Mouse (Mus musculus) cerebellum, adult 2 months (tissue): ENCODE data around the gene Pkib.

Experiments
- CTCF ChIP-seq: fragments of 200-500 bp; IDR thresholded peaks from 2 replicates; pipeline ENCODE4 v1.5.1; 2011; ENCODE audit warnings: low read depth, mild to moderate bottlenecking, control low read depth, low read length, moderate library complexity, borderline replicate concordance; ENCODE audit not compliant: insufficient read depth
- POLR2A ChIP-seq: fragments of 200-500 bp; IDR thresholded peaks from 2 replicates; pipeline ENCODE4 v1.6.1; 2011; ENCODE audit warnings: low read length, control low read depth, borderline replicate concordance; ENCODE audit not compliant: insufficient read depth

GRCm38 (mm10) chr10:57653297-57653696, 21.5 kb downstream of the Pkib start:
- no peak for TF ChIP-seq CTCF
- no peak for TF ChIP-seq POLR2A
